Mouse (Mus musculus) adrenal gland, postnatal 4 days (tissue): ENCODE measurements around the gene Rtl1. TPM values are rescaled to one million over a fixed set of nuclear protein-coding genes. Genes with fewer than 3 reads are reported as not detected.

ENCODE experiments used
- DNase-seq, 2 experiments: peaks; one replicate each; pipeline ENCODE4 v3.0.0; 2021 to 2022; ENCODE audit warnings: low spot score in 2 of 2, mixed read lengths in 2 of 2
- total RNA-seq, 2 experiments: library from RNA; stranded (reverse); gene quantifications; 2 replicates each; pipeline ENCODE4 v1.2.3; 2021

The Rtl1 gene
- total RNA-seq, 2 experiments from 2014 or later = 8.8 to 10.3 TPM

DNA sequence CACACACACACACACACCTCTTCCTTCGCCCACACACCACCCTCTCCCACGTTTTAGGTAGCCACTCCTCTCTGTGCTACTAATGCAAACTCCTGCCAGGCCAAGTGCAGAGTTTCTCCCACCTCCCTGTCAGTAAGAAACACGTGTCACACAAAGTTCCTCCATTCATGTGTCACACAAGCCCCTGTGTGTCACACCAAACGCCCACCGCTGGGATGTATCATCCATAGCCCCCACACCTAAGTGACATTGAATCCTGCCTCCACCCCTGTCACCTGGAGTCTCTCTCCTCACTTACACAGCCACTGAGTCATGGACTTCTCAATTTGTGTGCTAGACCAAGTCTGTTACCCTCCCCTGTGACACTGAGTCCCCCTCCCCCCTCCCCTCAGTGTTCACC is 17.9 kb downstream of the Rtl1 start:
- DNase-seq = no peak

GRCm38 (mm10) chr12:109572259-109572658 is 27.9 kb downstream of the Rtl1 start:
- no peak for DNase-seq

DNA sequence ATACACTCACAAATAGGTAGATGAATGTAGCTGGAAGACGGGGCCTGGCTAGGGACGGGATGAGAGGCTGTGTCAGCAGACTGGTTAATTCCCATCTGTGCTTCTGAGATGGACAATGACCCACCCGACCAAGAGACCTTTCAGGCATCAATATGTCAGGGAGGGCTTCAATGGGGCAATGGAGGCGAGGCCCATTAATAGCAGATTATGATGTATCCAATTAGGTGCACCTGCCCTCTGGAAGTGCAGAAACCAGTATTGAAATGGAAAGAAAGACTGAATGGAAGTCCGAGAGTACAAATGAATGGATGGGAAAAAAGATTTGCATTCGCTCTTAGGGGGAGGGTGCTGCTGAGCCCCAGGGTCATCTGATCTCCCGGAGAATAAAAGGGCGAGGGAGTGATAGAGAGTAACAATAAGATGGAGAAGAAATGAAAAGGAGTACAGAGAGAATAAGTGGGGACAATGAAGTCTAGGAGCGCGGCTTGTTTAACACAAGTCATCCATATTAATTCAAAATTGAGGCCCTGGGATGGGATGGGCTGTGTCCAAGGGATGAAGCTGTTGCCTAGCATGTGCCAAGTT is 39.9 kb downstream of the Rtl1 start:
- no peak for DNase-seq

DNA sequence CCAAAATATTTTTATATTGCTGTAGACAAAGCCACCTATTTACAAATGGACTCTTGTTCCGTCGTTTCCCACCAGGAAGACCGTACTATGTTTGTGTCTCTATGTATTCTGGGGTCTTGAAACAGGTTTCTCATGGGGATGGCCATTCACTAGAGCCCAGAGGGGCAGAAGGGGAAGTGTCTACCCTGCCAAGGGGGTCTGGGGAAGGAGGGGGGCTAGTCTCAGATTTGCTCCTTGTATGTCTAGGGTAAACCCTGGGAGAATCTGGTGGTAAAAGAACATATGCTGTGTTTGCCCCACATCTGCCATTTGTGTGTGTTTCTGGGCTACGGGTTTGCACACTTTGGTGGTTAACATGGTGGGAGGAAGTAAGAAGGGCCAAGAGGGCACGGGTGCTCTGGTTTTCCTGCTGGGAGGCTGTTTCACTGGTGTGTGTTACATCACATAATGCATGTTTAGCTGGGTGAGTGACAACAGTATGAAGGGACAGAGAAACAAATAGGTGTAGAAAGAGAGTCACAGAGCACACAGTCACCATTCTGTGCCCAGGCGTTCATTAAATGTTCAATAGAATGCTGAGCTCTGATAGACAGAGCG is 41.1 kb downstream of the Rtl1 start:
- no peak for DNase-seq

DNA sequence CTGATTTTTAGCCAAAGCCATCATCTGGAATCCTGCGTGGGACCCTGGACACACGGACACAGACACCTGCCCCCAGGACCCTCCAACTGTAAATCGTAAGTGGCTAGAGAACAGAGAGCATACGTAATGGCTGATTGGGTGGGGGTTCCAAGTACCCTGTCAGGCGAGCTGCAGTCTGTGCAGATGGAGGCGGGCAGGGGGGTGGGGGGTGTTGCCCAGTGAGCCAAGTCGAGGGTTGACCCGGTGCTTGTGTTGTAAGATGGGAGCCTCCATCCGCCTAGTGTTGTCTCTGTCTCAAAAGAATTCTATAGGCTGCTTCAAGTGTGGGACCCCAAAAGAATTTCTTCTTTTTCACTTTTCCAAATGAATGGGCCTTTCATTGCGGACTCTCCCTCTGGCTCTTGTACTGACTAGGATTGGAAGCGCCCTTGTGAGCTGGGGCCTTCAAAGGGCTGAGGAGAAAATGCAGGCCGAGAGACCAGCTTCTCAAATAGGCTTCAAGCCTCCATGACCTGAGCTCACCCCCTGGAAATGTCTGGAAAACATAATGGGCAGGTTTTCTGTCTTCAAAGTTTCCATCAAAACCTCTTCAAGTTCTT is 41.8 kb downstream of the Rtl1 start:
- DNase-seq = no peak

DNA sequence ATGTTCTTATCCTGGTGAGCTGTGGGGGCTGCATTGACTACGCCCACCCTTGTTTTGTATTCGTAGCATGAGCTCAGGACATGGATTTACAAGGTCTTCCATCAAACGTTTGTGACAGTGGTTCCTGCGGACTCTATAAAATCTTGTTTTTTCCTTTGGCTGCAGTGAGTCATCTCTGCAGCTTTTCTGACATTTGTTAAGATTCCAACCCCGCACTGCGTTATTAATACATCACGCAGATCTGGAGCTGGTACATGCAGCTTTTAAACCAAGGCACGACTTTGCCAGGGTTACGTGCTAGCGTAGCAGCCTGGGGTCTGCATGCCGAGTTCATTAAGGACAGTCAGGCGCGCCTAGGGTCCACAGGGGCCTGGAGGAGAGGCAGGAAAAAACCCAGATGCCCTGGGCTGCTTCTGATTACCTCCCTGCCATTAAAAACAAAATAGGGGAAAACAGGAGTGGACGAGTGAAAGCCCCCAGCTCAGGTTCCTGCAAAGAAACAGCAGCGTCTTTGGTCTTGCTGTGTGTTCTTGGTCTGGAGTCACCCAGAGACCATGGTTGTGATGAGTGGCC is 44.2 kb downstream of the Rtl1 start:
- DNase-seq = no peak

- no peak for DNase-seq
These were observed 46.6 kb downstream of the Rtl1 start for GRCm38 (mm10) chr12:109553568-109553967.

- no peak for DNase-seq
These were observed 47.2 kb downstream of the Rtl1 start for GRCm38 (mm10) chr12:109552754-109553525.

DNA sequence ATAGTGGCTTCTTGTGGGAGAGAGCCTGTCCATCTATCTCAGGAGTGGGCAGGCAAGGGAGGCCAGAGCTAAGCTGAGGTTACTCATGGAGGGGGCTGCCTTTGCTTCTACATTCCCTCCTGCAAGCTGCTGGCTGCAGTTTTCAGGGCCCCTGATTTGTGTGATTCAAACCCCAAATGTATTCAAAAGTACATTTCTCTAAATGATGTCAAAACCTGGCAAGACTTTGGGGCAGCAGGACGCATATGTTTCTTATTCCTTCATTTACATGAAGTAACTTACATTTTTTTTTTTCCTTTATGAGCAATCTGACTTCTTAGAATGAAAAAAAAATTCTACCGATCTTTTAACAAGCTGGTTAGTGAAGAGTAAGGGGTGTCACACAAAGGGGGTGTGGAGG is 48.4 kb downstream of the Rtl1 start:
- DNase-seq = no peak

DNA sequence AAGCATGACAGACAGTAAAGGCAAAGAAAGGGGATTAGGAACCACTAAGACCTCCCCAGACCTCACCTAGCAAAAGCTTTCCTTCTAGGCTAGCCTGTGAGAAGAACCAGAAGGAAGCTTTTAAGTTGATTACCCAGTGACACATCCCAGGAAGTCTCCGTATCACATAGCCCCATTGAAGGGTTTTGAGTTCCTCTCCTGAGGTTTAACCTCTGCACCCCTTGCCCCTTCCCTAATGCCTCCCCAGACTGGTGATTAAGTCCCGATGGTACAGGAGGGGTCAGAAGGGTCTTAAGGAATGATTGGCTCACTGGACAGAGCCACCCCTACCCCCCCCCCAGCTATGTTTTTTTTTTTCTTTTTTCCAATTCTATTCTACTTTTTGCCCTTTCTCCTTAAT is 53.0 kb downstream of the Rtl1 start:
- no peak for DNase-seq

GRCm38 (mm10) chr12:109545875-109546732 is 54.0 kb downstream of the Rtl1 start:
- DNase-seq = no peak

GRCm38 (mm10) chr12:109543281-109543923 is 56.7 kb downstream of the Rtl1 start:
- no peak for DNase-seq

- DNase-seq = peak; percentile 47 to 55
These were observed 57.4 kb downstream of the Rtl1 start for GRCm38 (mm10) chr12:109542635-109543249.

- no peak for DNase-seq
These were observed 58.1 kb downstream of the Rtl1 start for GRCm38 (mm10) chr12:109542011-109542410.

- DNase-seq = no peak
These were observed 58.6 kb downstream of the Rtl1 start for GRCm38 (mm10) chr12:109541540-109541899.

DNA sequence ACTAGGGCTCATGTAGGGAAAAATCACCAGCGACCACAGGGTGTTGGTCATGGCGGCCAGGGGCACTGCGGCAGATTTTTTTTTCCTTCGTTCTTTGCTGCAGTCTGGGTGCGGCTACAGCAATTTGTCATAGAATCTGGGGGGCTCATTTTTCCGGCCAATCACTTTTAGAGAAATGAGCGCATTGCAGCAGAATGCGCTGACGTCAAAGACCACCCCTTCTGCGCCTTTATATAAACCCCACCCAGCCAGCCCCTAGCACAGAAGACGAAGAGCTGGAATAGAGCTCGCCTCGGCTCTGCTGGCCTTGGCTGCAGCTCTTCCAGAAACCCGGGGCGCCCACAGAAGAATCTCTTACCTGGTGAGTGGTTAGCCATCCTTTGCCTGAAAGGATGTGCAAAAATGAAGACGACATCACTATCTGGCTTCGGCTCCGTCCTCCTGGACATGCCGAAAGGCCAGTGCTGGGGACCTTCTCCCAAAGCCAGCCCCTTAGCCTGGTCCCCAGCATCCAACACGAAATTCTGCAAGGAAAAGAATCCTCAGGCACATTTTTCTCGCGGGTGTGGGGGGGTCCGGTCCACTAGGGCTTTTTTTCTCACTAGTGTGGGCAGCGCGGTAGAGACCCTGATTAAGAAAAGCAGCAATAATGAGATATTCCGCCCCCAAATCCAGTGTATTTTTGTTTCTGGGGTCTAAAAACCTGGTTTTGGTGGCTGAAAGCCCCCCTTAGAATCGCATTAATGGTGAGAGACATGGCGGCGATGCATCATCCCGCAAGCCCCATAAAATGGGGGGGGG is 59.2 kb downstream of the Rtl1 start:
- no peak for DNase-seq

DNA sequence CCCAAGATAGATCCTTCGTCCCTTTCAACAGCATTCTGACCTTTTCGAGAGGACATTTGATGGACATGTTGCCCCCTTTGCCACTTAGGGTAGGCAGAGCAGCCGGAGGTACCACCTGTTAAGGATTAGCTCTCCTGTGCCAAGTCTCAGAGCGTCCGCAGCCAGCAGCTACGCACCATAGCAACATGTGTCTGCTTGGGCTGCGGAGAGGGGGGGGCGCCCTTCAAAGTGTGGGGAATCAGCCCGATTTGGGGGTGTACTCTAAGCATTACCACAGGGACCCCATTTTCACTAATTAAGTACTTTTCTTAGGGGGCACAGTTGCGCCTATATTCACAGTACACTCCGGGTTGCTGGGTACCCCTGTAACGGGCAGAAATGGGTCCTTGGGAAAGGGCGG is 60.2 kb downstream of the Rtl1 start:
- DNase-seq = no peak
